Mouse (Mus musculus) liver, adult 2 months (tissue): Measurements from ENCODE around the gene Brd1. TPM values are rescaled to one million over a fixed set of nuclear protein-coding genes. Genes with fewer than 3 reads are reported as not detected.

Source experiments
- DNase-seq: peaks from one replicate; pipeline ENCODE4 v3.0.0-alpha.2; 2011; ENCODE audit warnings: low read depth, low spot score; ENCODE audit errors: extremely low read depth
- H3K27ac ChIP-seq: fragments of 200-500 bp; replicated peaks from 2 replicates; pipeline ENCODE4 v1.5.1; 2012; ENCODE audit warnings: low read depth, mild to moderate bottlenecking, control low read depth, inconsistent platforms, low read length; ENCODE audit not compliant: insufficient read depth
- H3K27me3 ChIP-seq: fragments of 200-500 bp; 2 replicates; pipeline ENCODE4 v1.6.1; 2012; ENCODE audit warnings: mild to moderate bottlenecking, moderate library complexity, low read length, inconsistent platforms; ENCODE audit not compliant: control insufficient read depth, insufficient read depth
- H3K36me3 ChIP-seq: fragments of 200-500 bp; 2 replicates; pipeline ENCODE4 v1.6.1; 2012; ENCODE audit warnings: low read length, inconsistent platforms; ENCODE audit not compliant: control insufficient read depth, insufficient read depth
- H3K4me1 ChIP-seq: fragments of 200-500 bp; 2 replicates; pipeline ENCODE4 v1.6.1; 2011; ENCODE audit warnings: low read length; ENCODE audit not compliant: control insufficient read depth, insufficient read depth
- H3K4me3 ChIP-seq: fragments of 200-500 bp; 2 replicates; pipeline ENCODE4 v1.5.1; 2011; ENCODE audit warnings: low read depth, mild to moderate bottlenecking, control low read depth, low read length, moderate library complexity; ENCODE audit not compliant: insufficient read depth
- H3K79me2 ChIP-seq: fragments of 200-500 bp; 2 replicates; pipeline ENCODE4 v1.6.1; 2012; ENCODE audit warnings: inconsistent platforms, mild to moderate bottlenecking, low read length, moderate library complexity; ENCODE audit not compliant: control insufficient read depth, insufficient read depth
- H3K9ac ChIP-seq: fragments of 200-500 bp; 2 replicates; pipeline ENCODE4 v1.6.1; 2012; ENCODE audit warnings: low read depth, mild to moderate bottlenecking, control low read depth, inconsistent platforms, low read length
- CTCF ChIP-seq: fragments of 200-500 bp; IDR thresholded peaks from 2 replicates; pipeline ENCODE4 v1.5.1; 2011; ENCODE audit warnings: low read depth, low read length, control low read depth
- POLR2A ChIP-seq: fragments of 200-500 bp; IDR thresholded peaks from 2 replicates; pipeline ENCODE4 v1.6.1; 2011; ENCODE audit warnings: low read length, control low read depth; ENCODE audit not compliant: insufficient read depth; ENCODE audit errors: extremely low read depth
- WGBS: fragments of 180-500 bp; shearing (Covaris S2); methylation state at CpG from one replicate; pipeline ENCODE4 v1.1.7; 2018; 5-methylcytosine and 5-hydroxymethylcytosine counted together
- polyA plus RNA-seq: library from polyadenylated mRNA; depleted of rRNA; stranded (reverse); fragments of >200 nt; gene quantifications from 2 replicates; pipeline ENCODE4 v1.2.3, GENCODE M21; 2012; rRNA removed
- total RNA-seq: library from RNA; depleted of rRNA; stranded (reverse); fragments of >200 nt; gene quantifications from 2 replicates; pipeline ENCODE4 v1.2.3, GENCODE M21; 2014; rRNA removed

Brd1 gene
- total and polyA plus RNA-seq, 2 experiments, result 4.8 to 13.0 TPM

DNA sequence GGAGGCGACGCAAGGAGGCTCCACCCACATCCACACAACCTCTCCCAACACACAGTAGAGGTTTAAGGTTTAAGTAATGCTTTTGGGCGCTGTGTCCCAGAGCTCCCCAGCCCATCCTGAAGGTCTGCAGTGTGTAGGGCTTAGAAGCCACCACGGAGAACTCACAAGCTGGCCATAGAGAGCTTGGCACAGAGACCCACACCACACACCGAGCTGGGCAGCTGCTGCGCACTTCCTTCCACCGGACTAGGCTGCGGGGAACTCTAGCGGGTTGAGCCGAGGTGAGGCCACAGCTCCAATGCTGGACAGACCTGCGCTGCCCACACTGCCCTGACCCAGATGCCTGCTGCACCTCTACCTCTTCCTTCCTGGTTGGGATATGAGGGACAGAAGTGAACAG, 71.0 kb downstream of the Brd1 start:
- no peak for DNase-seq
- WGBS, result 31% methylated on average over 11 of the region's 11 CpGs
- Histone ChIP-seq H3K36me3 (no peaks in the 10 kb centered on the region), H3K4me3 (no peak overlapping the region), H3K79me2 (no peaks in the 10 kb centered on the region), H3K27me3 (0 out of 2 replicates have a peak, but pooled peaks cover 2% of the 10 kb centered on the region), H3K27ac (no peak overlapping the region), H3K9ac (no peak overlapping the region), H3K4me1 (no peaks in the 10 kb centered on the region)
- no peak for TF ChIP-seq POLR2A
- no peak for TF ChIP-seq CTCF

DNA sequence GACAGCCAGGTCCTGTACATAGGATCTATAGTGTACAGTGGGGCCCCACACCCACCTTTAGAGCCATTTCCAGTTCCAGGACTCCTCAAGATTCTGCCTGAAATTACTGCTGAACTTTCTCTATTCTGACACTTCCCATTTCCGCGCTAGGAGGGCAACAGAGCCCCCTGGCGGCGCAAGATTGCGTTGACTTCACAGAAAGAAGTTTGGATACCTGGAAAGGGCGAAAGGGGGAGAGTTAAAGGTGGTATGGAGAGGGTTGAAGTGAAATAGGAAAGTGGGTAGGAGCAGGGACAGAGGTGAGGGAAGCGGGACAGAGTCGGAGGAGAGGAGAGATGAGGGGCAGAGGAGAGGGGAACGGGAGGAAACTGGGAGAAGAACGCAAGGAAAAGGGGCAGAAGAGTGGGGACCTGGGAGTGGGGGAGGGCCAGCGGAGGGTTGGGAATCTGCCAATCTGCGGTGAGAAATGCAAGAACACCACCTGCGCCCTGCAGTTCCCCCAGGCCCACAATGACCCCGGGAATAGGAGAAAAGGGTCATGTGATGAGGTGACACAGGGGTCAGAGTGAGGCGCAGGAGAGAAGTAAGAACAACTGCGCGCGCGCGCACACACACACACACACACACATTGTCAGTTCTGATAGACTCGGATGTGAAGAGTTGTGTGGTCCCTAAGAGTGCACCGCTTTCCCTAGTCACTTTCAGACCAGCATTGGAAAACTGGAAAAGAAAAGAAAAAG, 71.8 kb downstream of the Brd1 start:
- Histone ChIP-seq H3K36me3 (no peaks in the 10 kb centered on the region), H3K4me3 (no peak overlapping the region), H3K27me3 (0 out of 2 replicates have a peak, but pooled peaks cover 2% of the 10 kb centered on the region), H3K27ac (no peak overlapping the region), H3K79me2 (no peaks in the 10 kb centered on the region), H3K4me1 (no peaks in the 10 kb centered on the region), H3K9ac (no peak overlapping the region)
- WGBS, result 11% methylated on average over 22 of the region's 22 CpGs
- TF ChIP-seq CTCF (peak; percentile 79), POLR2A (no peak)
- no peak for DNase-seq

DNA sequence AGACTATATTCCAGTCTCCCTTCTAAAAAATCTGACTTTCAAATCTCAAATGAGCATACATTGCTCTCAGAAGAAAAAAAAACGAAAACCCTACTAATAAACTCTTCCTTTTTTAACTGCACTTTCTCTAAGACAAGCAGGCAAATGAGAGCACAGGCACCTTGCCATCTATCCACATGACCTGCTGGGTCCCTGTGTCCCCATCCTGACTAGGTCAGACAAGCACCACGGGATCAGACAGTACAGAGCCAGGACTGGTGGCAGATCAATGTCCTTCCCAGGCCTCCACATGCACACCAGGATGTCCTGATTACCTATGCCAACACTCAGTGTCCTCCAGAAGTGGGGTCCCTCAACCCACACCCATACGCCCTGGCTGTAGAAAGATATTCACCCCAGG, 72.4 kb downstream of the Brd1 start:
- TF ChIP-seq CTCF, result 0 out of 2 replicates have a peak, but pooled peaks have one; percentile 0
- TF ChIP-seq POLR2A, result no peak
- Histone ChIP-seq H3K4me1 (no peaks in the 10 kb centered on the region), H3K27me3 (0 out of 2 replicates have a peak, but pooled peaks cover 2% of the 10 kb centered on the region), H3K36me3 (no peaks in the 10 kb centered on the region), H3K4me3 (no peak overlapping the region), H3K79me2 (no peaks in the 10 kb centered on the region), H3K27ac (no peak overlapping the region), H3K9ac (no peak overlapping the region)
- 60% methylated on average over 3 of the region's 3 CpGs for WGBS
- DNase-seq, result peak; percentile 7

DNA sequence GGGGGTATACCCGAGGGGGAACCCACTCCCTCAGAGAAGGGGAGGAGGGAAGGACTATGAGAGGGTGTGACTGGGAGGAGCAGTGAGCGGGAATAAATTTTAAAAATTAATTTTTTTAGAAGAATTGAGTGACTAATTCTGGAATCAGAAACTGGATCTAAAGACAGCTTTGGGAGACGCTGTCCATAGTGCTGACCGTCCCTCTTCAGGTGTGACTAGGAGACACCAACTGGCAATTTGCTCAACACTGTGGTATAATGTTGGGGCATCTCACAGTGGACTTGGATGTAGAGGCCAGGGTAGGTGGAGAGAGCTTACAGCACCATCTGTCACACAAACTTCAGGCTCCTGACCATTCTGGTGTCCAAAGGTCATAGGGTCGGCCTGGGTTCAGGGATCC, 82.0 kb downstream of the Brd1 start:
- WGBS, result 52% methylated on average over 5 of the region's 5 CpGs
- Histone ChIP-seq H3K9ac (no peak overlapping the region), H3K27me3 (no peaks in the 10 kb centered on the region), H3K36me3 (no peaks in the 10 kb centered on the region), H3K4me3 (no peak overlapping the region), H3K79me2 (no peaks in the 10 kb centered on the region), H3K4me1 (no peaks in the 10 kb centered on the region), H3K27ac (no peak overlapping the region)
- TF ChIP-seq POLR2A, result no peak
- TF ChIP-seq CTCF, result no peak
- no peak for DNase-seq

DNA sequence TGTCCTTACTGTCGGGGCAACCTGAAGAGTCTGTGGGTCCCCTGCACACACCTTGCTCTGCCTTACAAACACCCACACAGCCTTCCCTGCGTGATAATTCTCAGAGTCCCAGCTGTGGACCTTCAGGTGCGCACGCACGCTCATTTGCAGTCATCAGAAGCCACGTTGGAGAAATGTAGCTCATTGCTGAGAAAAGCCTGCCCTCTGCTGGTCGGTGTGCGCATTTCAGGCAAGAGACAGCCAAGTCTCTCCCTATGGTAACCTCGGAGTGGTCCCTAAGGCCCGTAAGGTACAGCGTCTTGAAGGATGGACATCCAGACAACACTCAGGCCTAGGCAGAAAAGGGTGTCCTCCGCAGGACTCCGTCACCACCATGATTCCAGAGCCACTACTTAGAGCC, 83.0 kb downstream of the Brd1 start:
- Histone ChIP-seq H3K4me3 (no peak overlapping the region), H3K9ac (no peak overlapping the region), H3K4me1 (no peaks in the 10 kb centered on the region), H3K79me2 (no peaks in the 10 kb centered on the region), H3K27ac (no peak overlapping the region), H3K36me3 (no peaks in the 10 kb centered on the region), H3K27me3 (no peaks in the 10 kb centered on the region)
- 18% methylated on average over 13 of the region's 13 CpGs for WGBS
- TF ChIP-seq CTCF (peak; percentile 85), POLR2A (no peak)
- DNase-seq, result peak; percentile 20

Other genes with a start within 250 kb of the Brd1 start
- gene Zdhhc25, start 133.9 kb downstream of the Brd1 start, total RNA-seq, result not detected in 2 replicates
- not detected in 2 replicates for gene Zdhhc25, start 133.9 kb downstream of the Brd1 start, polyA plus RNA-seq
- 2.8 and 4.2 TPM in 2 replicates for gene Zbed4, start 17.4 kb upstream of the Brd1 start, total RNA-seq
- 1.8 and 1.9 TPM in 2 replicates for gene Zbed4, start 17.4 kb upstream of the Brd1 start, polyA plus RNA-seq
- gene Alg12, start 85.1 kb upstream of the Brd1 start, total RNA-seq, result 4.9 and 5.8 TPM in 2 replicates
- gene Alg12, start 85.1 kb upstream of the Brd1 start, polyA plus RNA-seq, result 9.4 and 14.4 TPM in 2 replicates
- 51.4 and 70.2 TPM in 2 replicates for gene Creld2, start 85.4 kb upstream of the Brd1 start, total RNA-seq
- 32.6 and 32.9 TPM in 2 replicates for gene Creld2, start 85.4 kb upstream of the Brd1 start, polyA plus RNA-seq
- gene Pim3, start 128.0 kb upstream of the Brd1 start, total RNA-seq, result 59.7 and 68.3 TPM in 2 replicates
- 17.7 and 31.2 TPM in 2 replicates for gene Pim3, start 128.0 kb upstream of the Brd1 start, polyA plus RNA-seq
- 0.20 and 0.28 TPM in 2 replicates for gene Ttll8, start 220.2 kb upstream of the Brd1 start, total RNA-seq
- 0.02 and 0.24 TPM in 2 replicates for gene Ttll8, start 220.2 kb upstream of the Brd1 start, polyA plus RNA-seq
- 0.07 TPM in 1 of 2 replicates, not detected in the other for gene Mlc1, start 244.8 kb upstream of the Brd1 start, total RNA-seq
- gene Mlc1, start 244.8 kb upstream of the Brd1 start, polyA plus RNA-seq, result not detected in 2 replicates
- not detected in 2 replicates for gene Mov10l1, start 248.7 kb upstream of the Brd1 start, total RNA-seq
- not detected in 2 replicates for gene Mov10l1, start 248.7 kb upstream of the Brd1 start, polyA plus RNA-seq